Mouse (Mus musculus) forebrain, postnatal 0 days (tissue): ENCODE results near the gene Mrpl51. TPM values are rescaled to one million over a fixed set of nuclear protein-coding genes. Genes with fewer than 3 reads are reported as not detected.

Source experiments
- ATAC-seq: fragments of 200-750 bp; cut with Nextera tagmentation; 2 replicates; pipeline ENCODE4 v1.8.0; 2017; ENCODE audit warnings: mild to moderate bottlenecking, moderate library complexity
- DNase-seq: peaks from one replicate; pipeline ENCODE4 v3.0.0-alpha.2; 2015
- H3K27ac ChIP-seq: fragments of 300-500 bp; sonication (generic); 2 replicates; pipeline ENCODE4 v1.5.1; 2014; ENCODE audit warnings: low read depth, mild to moderate bottlenecking, antibody characterized with exemption, low read length, moderate library complexity, mixed read lengths
- H3K27me3 ChIP-seq: fragments of 300-500 bp; sonication (generic); 2 replicates; pipeline ENCODE4 v1.6.1; 2014; ENCODE audit warnings: mild to moderate bottlenecking, low read length, mixed read lengths; ENCODE audit not compliant: insufficient read depth
- H3K36me3 ChIP-seq: fragments of 300-500 bp; sonication (generic); 2 replicates; pipeline ENCODE4 v1.6.1; 2014; ENCODE audit warnings: mild to moderate bottlenecking, moderate library complexity; ENCODE audit not compliant: insufficient read depth
- H3K4me1 ChIP-seq: fragments of 300-500 bp; sonication (generic); 2 replicates; pipeline ENCODE4 v1.6.1; 2014; ENCODE audit warnings: antibody characterized with exemption; ENCODE audit not compliant: insufficient read depth
- H3K4me2 ChIP-seq: fragments of 300-500 bp; sonication (generic); 2 replicates; pipeline ENCODE4 v1.6.1; 2014; ENCODE audit warnings: low read depth, mild to moderate bottlenecking, moderate library complexity
- H3K4me3 ChIP-seq: fragments of 300-500 bp; sonication (generic); 2 replicates; pipeline ENCODE4 v1.5.1; 2014; ENCODE audit warnings: low read depth, low read length, mixed read lengths
- H3K9ac ChIP-seq: fragments of 300-500 bp; sonication (generic); 2 replicates; pipeline ENCODE4 v1.6.1; 2014; ENCODE audit warnings: mild to moderate bottlenecking
- H3K9me3 ChIP-seq: fragments of 300-500 bp; sonication (generic); 2 replicates; pipeline ENCODE4 v1.6.1; 2016; ENCODE audit warnings: low read length
- CTCF ChIP-seq: sonication (generic); IDR thresholded peaks from 2 replicates; pipeline ENCODE4 v1.5.1; 2016; ENCODE audit warnings: antibody characterized with exemption, control low read depth, low read depth
- WGBS: fragments of 180-500 bp; shearing (Covaris S2); extraction: QIAGEN DNeasy Blood & Tissue Kit; methylation state at CpG from one replicate; pipeline ENCODE4 v1.1.7; 2014; 5-methylcytosine and 5-hydroxymethylcytosine counted together
- polyA plus RNA-seq: library from polyadenylated mRNA; unstranded; fragments of >200 nt; fragmentation: Nextera tagmentation; extraction: Ambion mirVana; gene quantifications from 2 replicates; pipeline ENCODE4 v1.2.1, GENCODE M21; 2015
- total RNA-seq: library from RNA; depleted of rRNA; stranded (reverse); fragments of >200 nt; gene quantifications from 2 replicates; pipeline ENCODE4 v1.2.3, GENCODE M21; 2014

The Mrpl51 gene
- total and polyA plus RNA-seq, 2 experiments from 2014 or later = 51.3 to 146 TPM

GRCm38 (mm10) chr6:125221115-125221745, 29.6 kb downstream of the Mrpl51 start:
- 95% methylated on average over 20 of the region's 20 CpGs for WGBS
- no peaks in the 10 kb centered on the region for H3K27me3 ChIP-seq
- ATAC-seq (no peak), DNase-seq (no peak)
- H3K36me3 ChIP-seq = no peaks in the 10 kb centered on the region
- no peak for TF ChIP-seq CTCF
- H3K4me2 ChIP-seq = no peak overlapping the region
- no peak overlapping the region for H3K27ac ChIP-seq
- no peak overlapping the region for H3K9ac ChIP-seq
- no peak overlapping the region for H3K4me3 ChIP-seq
- H3K9me3 ChIP-seq = no peaks in the 10 kb centered on the region
- no peaks in the 10 kb centered on the region for H3K4me1 ChIP-seq

GRCm38 (mm10) chr6:125222146-125222545, 30.5 kb downstream of the Mrpl51 start:
- Histone ChIP-seq H3K36me3 (no peaks in the 10 kb centered on the region), H3K9ac (no peak overlapping the region), H3K4me1 (no peaks in the 10 kb centered on the region), H3K27ac (no peak overlapping the region), H3K27me3 (no peaks in the 10 kb centered on the region), H3K4me2 (no peak overlapping the region), H3K9me3 (no peaks in the 10 kb centered on the region), H3K4me3 (no peak overlapping the region)
- DNase-seq (no peak), ATAC-seq (no peak)
- 68% methylated on average over 2 of the region's 2 CpGs for WGBS
- TF ChIP-seq CTCF = no peak

GRCm38 (mm10) chr6:125222577-125222976, 31.0 kb downstream of the Mrpl51 start:
- WGBS = 77% methylated on average over 3 of the region's 3 CpGs
- Histone ChIP-seq H3K36me3 (no peaks in the 10 kb centered on the region), H3K27me3 (no peaks in the 10 kb centered on the region), H3K4me3 (no peak overlapping the region), H3K4me1 (no peaks in the 10 kb centered on the region), H3K27ac (no peak overlapping the region), H3K9ac (no peak overlapping the region), H3K9me3 (no peaks in the 10 kb centered on the region), H3K4me2 (no peak overlapping the region)
- no peak for TF ChIP-seq CTCF
- no peak for ATAC-seq
- DNase-seq = no peak

- Histone ChIP-seq H3K36me3 (no peaks in the 10 kb centered on the region), H3K4me1 (no peaks in the 10 kb centered on the region), H3K9me3 (no peaks in the 10 kb centered on the region), H3K4me3 (no peak overlapping the region), H3K4me2 (no peak overlapping the region), H3K27ac (no peak overlapping the region), H3K27me3 (no peaks in the 10 kb centered on the region), H3K9ac (no peak overlapping the region)
- DNase-seq (no peak), ATAC-seq (no peak)
- 84% methylated on average over 5 of the region's 5 CpGs for WGBS
- TF ChIP-seq CTCF = peak; percentile 49
Measured at GRCm38 (mm10) chr6:125225518-125226115, 34.0 kb downstream of the Mrpl51 start.

GRCm38 (mm10) chr6:125230571-125230970, 39.0 kb downstream of the Mrpl51 start:
- no peak overlapping the region for H3K9ac ChIP-seq
- 66% methylated on average over 9 of the region's 9 CpGs for WGBS
- H3K27ac ChIP-seq = peak overlapping the region; percentile 50; the same call in 1 of the 2 replicates
- 0 out of 2 replicates have a peak overlapping the region, but pooled peaks have one; percentile 74 for H3K4me2 ChIP-seq
- no peak for TF ChIP-seq CTCF
- ATAC-seq (peak; percentile 7; the same call in 1 of the 2 replicates), DNase-seq (no peak)
- H3K4me1 ChIP-seq = peaks cover 9% of the 10 kb centered on the region; the same call in 1 of the 2 replicates
- no peaks in the 10 kb centered on the region for H3K36me3 ChIP-seq
- no peak overlapping the region for H3K4me3 ChIP-seq
- H3K9me3 ChIP-seq = no peaks in the 10 kb centered on the region
- H3K27me3 ChIP-seq = no peaks in the 10 kb centered on the region

GRCm38 (mm10) chr6:125231117-125232044, 39.8 kb downstream of the Mrpl51 start, which contains the start of gene Tapbpl:
Gene Tapbpl, minus strand, starts transcription at chr6:125231860.
- ATAC-seq (peak; percentile 90), DNase-seq (peak; percentile 66)
- TF ChIP-seq CTCF = no peak
- H3K9ac ChIP-seq = peak within 1 kb of the TSS; percentile 61
- H3K4me2 ChIP-seq = peak within 1 kb of the TSS; percentile 74
- H3K36me3 ChIP-seq = no peaks in the 10 kb centered on the region
- peaks cover 9% of the 10 kb centered on the region; the same call in 1 of the 2 replicates for H3K4me1 ChIP-seq
- peak within 1 kb of the TSS; percentile 39 for H3K4me3 ChIP-seq
- peak within 1 kb of the TSS; percentile 51 for H3K27ac ChIP-seq
- WGBS = 13% methylated on average over 16 of the region's 16 CpGs
- H3K27me3 ChIP-seq = no peaks in the 10 kb centered on the region
- no peaks in the 10 kb centered on the region for H3K9me3 ChIP-seq
